Mouse (Mus musculus): ENCODE results near the gene Ttc23l. TPM values are rescaled to one million over a fixed set of nuclear protein-coding genes. Genes with fewer than 3 reads are reported as not detected.

The Ttc23l gene
- total RNA-seq, 2 experiments from 2014 or later = not detected

Other genes with a start within 250 kb of the Ttc23l start
- not detected for gene Gm21973, start 233.3 kb downstream of the Ttc23l start, total RNA-seq (2021)
- gene Agxt2, start 200.1 kb downstream of the Ttc23l start, total RNA-seq (2021) = under 1 TPM in 1 of 2 experiments, not detected in 1; 0.16 TPM
- 10 to 100 TPM; 20.9 to 26.1 TPM for gene Dnajc21, start 88.2 kb downstream of the Ttc23l start, total RNA-seq (2021)
- 10 to 100 TPM; 30.3 to 31.0 TPM for gene Brix1, start 72.7 kb downstream of the Ttc23l start, total RNA-seq (2021)
- gene Rad1, start 72.7 kb downstream of the Ttc23l start, total RNA-seq (2021) = 10 to 100 TPM in 1 of 2 experiments, 1 to 10 TPM in 1; 8.9 to 10.2 TPM
- gene Rai14, start 156.0 kb upstream of the Ttc23l start, total RNA-seq (2021) = 10 to 100 TPM; 15.7 to 19.3 TPM